Mouse (Mus musculus) activated CD4-positive, CD25-positive, alpha-beta regulatory T cell, adult 4 months (primary cell): ENCODE data around the gene Bcl2l13. TPM values are rescaled to one million over a fixed set of nuclear protein-coding genes. Genes with fewer than 3 reads are reported as not detected.
"Not testable (repeated sequence)": the region's sequence is repeated elsewhere in the genome, so short reads cannot be mapped to it uniquely, and the experiment has no call there.

ENCODE experiments used
- ATAC-seq: one replicate; pipeline ENCODE4 v1.8.0; 2017
- polyA plus RNA-seq, 2 experiments: library from polyadenylated mRNA; unstranded; fragments of 100-300 nt; shearing (Covaris generic); gene quantifications; one replicate each; pipeline ENCODE4 v1.2.1; 2017

Gene Bcl2l13
- polyA plus RNA-seq, result 1 to 10 TPM; 8.0 to 8.8 TPM

DNA sequence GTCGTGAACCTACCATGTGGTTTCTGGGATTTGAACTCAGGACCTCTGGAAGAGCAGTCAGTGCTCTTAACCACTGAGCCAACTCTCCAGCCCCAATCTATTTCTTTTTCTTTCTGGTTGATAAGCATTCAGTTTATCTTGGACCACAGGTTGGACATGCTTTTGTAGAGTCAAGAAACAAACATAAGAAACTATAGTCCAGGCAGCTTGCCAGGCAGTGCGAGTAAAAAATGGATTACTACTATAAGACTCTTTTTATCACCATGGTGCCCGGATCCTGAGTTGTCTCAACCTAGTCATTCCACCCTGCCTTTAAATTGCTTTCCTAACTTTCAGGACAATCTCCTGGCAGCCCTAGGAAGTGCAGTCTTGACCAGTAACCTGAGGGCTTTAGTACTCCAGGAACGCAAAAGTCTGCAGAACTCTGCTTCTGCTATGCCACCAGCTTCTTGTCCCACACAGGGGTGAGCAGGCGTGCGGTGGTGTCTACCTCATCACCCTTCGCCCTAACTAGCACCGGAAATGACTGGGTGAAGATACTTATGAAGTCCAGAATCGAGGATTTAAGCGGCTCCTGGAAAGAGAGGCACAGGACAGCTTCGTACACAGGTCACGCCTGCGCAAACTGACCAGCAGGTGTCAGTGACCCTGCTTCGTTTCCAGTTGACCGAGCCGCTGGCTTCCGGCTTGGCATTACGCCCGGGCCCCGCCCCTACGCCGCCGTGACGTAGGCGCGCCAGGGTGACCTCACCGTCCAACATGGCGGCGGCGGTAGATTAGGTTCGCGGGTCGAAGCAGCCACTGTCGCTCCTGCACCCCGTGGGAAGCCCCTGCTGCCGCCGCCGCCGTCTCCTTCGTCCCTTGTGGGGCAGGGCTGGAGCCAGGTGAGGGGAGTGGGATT is at the start of gene Bcl2l13:
Gene Bcl2l13 (plus strand): TSS at position 739 of the 901 bp plus-strand sequence.
- peak; percentile 89 for ATAC-seq

DNA sequence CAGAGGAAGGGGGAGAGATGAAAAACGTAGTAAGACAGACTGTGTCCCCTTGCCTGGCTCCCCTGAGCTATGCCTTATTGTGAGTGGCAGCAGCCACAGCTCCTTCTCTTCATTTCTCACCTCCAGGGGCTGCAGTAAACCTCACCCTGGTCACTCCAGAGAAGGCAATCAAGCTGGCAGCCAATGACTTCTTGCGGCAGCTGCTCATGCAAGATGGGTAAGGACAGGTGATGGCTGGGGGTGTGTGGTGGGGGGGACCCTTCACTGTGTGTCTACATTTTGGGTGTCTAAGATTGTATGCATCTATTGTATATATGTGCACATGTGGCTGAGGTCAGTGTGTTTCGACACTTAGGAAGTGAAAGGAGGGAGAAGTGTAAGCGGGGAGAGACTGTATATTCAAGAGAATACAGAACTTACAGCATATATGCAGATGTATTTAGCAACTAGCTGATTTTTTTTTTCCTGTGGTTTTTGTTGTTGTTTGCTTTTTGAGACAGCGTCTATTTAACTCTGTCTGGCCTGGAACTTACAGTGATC is 47.9 kb upstream of the Bcl2l13 start:
- ATAC-seq, result no peak

DNA sequence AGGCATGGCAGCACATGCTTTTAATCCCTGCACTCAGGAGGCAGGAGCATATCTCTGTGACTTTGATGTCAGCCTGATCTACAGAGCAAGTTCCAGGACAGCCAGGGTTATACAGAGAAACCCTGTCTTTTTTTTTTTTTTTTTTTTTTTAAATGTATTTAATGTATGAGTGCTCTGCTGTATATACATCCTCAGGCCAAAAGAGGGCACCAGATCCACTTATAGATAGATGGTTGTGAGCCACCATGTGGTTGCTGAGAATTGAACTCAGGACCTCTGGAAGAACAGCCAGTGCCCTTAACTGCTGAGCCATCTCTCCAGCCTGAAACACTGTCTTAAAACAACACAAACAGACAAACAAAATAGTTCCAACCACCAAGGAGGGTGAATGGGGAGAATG is 47.1 kb upstream of the Bcl2l13 start:
- peak; percentile 48 for ATAC-seq

DNA sequence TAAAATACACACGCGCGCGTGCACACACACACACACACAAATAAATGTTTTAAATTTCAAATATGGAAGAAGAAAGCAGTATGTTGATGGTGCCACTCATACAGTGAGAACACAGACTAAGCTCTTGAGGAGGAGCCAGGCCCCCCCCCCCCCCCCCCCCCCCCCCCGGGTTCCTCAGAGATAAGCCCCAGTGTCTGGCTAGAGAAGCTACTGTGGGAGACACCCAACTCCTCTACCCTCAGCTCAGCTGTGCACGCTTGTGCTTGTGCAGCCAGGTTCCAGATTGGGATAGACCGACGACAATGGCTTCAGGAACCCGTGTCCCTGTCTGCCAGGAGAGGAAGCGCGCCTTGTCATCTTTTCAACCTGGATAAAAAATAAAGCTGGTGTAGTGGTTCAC is 45.9 kb upstream of the Bcl2l13 start:
- no peak for ATAC-seq

DNA sequence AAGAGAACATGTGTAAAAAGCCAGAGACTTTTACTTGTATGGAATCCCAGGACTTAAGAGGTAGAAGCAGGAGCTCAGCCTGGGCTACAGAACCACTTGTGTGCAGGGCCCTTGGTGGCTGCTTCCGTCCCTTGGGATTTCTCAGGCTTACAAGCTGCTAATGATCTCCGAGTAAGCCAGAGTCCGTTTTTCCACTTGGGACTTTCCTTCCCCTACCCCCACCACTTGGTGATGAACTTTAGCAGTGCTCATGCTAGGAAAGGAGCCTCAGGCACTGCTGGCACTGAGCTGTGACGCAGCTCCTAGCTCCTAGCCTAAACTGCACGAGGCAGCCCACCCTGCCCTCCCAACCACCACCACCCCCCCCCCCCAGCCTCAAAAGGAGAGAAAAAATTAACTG is 45.3 kb upstream of the Bcl2l13 start:
- ATAC-seq, result no peak

DNA sequence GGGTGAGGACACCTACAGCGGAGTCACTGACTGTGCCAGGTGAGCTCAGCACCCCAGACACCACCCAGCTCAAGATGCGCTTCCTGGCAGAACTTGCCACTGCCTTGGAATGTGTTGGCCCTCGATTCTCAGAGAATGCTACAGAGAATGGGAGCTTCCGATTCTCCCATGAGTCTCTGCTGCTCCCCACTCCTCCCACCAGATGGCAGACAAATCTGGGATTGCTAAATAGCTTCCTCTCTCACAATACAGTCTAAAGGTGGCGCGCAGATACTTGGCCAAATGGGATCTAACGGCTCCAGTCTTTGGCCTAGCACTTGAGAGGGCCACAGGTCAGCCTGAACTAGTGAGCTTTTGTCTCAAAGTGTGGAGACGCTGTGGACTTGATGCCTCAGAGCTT is 43.1 kb upstream of the Bcl2l13 start:
- no peak for ATAC-seq

DNA sequence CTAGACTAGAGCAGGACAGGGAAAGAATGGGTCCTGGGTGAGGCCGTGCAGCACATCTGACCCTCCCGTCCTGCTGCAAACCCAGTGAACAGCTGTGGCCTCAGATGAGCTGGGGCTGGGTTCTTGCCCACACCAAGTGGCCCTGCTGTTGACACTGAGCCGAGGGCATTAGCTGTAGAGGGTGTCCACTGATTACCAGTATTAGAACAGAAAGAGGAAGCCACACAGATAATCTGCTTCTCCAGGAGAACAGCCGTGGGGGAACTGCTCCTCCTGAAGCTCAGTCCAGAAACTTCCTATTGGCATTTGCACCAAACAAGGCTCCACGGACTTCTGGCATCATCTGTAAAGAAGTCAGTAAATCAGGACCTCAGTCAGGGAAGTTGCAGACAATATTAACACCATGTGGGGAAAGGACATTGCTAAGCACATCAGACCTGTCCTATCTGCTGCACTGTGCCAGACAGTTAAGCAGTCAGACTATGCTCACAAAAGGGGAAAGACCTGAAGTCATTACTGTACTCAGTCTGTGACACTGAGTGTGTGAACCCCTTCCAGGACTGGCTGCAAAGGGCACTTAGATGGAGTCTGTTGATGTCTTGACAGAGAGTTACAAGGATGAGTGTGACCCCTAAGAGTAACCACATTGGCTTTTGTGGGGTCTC is 40.5 kb upstream of the Bcl2l13 start:
- ATAC-seq, result no peak

DNA sequence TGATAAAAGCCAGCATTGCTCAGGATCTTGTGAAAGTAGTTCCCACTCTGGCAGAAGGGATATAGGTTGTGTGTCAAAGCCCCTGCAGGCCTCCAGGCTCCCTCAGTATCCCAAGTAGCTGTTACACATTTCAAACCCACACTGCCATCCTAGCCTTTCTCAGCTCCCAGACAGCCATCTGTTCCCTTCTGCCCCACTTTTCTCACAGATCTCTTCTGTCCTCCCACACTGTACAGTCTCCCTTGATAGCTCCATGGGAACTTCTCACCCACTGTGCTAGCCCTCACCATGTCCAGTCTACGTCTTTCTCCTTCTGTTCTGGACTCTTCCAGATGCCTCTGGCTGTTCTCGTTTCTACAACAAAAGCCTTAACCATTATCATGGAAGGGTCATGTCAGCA is 39.9 kb upstream of the Bcl2l13 start:
- no peak for ATAC-seq

DNA sequence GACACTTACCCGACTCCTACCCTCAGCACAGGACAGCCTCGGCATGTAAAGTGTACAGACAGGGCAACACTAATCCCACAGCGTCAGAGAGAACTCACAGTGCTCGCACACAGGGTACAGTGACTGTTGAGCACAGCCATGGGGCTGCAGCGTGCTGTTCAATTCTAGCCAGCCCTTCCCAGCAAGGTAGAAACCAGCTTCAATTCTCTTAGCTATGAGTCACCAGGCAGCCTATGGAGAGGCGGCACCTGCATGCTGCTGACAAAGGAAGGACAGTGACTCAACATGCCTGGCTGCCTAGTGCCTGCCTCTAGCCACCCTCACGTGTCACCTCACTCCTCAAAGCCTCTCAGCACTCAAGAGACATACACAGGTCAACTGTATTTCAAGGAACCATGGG is 38.0 kb upstream of the Bcl2l13 start:
- ATAC-seq, result no peak

DNA sequence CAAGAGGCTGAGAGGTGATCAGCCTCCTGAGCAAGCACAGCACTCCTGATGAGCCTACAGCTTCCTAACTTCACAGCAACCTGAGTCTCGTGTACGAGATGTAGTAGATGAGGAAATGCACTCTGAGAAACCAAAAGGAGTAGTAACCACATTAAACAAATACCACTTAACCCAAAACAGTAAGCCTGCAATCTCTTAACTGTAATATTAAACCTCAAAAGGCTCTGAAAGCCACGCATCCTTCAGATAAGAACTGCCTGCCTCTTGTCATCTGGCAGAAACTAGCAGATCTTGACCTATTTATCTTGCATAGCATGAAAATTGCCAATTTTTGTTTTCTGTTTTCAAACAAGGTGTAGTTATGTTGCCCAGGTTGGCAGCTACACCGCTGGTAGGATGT is 37.1 kb upstream of the Bcl2l13 start:
- ATAC-seq, result no peak

DNA sequence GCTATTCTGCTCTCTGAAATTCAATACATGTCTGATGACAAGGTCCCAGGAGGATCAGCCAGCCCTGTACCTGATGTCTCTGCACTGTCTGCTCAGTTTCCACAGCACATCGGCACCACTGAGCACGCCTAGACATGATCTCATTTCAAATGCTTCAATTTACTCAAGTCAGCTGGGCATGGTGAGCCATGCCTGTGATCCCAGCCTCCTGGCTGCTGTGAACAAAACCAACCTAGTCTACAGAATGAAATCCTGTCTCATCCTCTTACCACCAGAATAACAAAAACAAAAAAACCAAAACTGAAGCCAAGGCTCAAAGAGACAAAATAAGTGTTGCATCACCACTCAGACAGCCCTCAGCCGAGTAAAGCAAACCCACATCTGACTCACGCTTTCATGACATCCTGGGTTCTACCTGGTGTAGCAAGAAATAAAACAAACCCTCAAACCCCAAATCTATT is 36.4 kb upstream of the Bcl2l13 start:
- no peak for ATAC-seq

DNA sequence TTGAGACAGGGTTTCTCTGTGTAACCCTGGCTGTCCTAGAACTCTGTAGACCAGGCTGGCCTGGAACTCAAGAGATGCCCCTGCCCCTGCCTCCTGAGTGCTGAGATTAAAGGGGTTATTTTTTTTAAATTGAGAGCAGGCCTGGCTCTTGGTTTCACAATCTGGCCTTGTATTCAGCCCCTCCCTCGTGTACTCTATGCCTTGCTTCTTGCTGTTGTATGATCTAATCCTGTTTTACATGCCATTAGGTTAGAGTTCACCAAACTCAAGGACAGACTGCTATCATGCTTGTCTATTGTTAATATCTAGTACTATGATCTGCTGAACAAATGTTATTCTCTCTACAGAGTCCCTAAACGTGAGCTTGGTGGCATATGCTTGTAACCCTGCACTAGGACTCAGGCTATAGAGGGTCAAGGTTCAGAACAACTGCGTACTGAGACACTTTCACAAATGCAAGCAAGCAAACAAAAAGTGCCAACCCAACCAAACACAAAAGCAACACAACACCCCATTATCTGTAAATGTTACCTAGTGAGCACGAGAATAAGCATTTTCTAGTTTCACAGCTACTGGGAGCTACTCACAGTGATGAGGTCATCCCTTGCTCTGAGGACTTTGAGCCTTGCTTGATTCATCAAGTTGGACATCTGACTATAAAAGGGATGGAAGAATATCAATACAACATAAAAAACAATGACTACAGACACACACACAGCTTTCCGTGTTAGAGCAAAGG is 28.8 kb upstream of the Bcl2l13 start:
- ATAC-seq, result no peak

DNA sequence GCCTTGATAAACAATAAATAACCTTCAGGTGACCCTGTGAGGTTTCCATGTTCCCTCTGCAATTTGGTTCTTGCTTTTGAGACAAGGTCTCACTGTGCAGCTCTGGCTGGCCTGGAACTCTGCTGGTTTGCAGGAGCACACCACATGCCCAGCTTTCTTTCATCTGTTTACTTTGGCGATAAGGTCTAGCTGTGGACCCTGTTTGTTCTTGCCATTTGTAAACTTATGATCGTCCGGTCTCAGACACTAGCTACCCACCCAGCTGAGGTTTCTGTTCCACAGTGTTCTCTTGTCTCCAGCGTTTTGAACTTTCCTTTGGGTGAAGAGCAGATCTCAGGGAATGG is 28.3 kb upstream of the Bcl2l13 start:
- no peak for ATAC-seq

DNA sequence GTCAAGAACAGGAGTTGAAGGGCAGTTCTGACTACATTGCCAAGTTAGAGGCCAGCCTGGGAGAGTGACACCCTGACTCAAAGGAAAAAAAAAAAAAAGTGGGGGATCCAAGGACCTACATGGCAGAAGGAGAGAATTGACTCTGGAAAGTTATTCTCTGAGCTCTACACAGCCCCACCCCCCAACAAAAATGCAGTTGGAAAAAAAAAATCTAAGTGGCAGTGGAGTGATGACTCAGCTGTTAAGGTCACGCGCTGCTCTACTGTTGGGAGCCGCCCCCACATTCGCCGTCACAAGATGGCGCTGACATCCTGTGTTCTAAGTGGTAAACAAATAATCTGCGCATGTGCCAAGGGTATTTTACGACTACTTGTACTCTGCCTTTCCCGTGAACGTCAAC is 24.0 kb upstream of the Bcl2l13 start:
- not testable (repeated sequence) for ATAC-seq

DNA sequence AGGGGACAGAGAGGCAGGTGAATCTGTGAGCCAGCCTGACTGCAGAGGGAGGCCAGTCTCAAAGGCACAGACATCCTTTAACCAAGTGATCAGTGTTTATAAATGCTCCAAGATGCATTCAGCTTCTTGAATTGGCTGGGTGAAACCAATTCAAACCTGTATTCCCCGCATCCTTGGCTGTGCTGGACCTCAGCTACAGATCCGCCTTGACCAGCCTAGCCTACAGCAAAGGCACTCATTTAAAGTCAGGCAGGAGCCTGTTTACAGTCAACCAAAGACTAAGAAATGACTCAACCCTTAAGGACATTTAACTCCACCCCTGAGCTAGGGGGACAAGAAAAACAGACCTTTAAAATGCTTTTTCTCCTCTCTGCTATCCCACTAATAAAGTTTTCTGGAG is 16.7 kb upstream of the Bcl2l13 start:
- ATAC-seq, result no peak

DNA sequence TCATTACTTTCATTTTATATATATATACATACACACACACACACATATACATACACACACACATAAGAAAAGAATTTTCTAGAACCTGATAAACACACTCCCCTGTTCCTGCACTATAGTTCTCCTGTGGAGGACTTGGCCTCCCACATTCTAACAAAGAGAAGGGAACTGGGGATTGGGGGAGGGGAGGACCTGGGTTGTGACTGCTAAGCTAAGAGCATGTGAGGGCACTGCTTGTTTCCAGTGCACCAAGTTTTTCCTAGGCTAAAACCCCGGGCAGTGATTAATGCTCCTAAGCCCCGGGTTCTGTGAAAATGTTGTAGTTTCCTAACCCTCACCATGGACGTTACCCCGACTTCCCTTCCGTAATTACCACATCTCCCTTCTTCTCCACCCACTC is 15.9 kb upstream of the Bcl2l13 start:
- no peak for ATAC-seq

DNA sequence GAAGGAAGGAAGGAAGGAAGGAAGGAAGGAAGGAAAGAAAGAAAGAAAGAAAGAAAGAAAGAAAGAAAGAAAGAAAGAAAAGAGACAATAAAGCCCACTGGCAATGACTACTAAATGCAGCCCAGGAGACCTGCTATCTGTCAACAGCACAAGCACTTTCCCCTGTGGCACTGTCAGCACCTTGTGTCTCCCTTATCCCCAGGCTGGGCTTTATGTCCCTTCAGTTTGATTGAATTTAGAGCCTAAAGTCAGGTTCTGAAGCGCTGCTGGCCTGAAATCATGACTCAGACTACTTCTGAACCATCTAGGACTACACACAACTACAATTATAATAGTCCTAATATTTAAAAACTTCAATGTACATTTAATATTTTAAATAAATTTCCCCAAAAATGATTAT is 15.1 kb upstream of the Bcl2l13 start:
- ATAC-seq, result no peak

DNA sequence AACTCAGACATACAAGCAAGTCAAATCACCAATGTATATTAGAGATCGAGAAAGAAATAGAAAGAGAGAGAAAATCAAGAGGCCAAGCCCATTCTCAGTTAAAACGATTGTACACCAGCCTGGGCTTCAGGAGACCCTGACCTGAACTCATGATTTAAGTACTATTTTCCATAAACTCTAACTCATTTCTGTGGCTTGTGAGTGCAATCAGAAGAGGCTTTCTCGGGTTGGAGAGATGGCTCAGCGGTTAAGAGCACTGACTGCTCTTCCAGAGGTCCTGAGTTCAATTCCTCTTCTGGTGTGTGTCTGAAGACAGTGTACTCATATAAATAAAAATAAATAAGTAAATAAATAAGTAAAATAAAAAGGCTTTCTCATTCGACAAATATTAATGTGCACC is 14.3 kb upstream of the Bcl2l13 start:
- no peak for ATAC-seq

DNA sequence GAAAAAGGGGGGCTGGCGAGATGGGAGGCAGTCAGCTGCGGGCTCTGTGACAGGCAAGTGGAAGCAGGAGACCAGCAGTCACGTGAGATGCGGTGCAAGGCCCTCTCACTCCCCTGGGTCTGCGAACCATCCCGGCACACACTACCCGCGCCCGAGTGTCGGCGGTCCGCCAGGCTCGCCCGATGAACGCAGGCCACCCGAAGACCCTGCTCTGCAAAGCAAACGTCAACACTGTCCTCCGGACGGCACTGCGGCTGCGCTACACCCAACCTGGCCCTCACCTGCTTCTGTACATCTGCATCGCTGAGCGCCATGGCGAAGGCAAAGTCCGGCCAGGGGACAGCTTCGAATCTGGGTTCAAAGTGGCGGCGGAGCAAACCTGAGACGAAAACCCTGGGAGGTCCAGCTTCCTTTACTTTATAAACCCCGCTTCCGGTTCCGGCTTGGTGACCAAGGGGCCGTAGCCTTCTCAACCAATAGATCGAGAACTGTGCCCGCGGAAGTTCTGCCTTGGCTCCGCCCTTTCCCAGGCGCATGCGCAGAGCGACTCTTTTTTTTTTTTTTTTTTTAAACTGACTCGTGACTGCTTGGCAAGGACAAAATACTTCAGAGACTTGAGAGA is 13.6 kb upstream of the Bcl2l13 start, which contains the start of gene Atp6v1e1:
Gene Atp6v1e1 (minus strand): TSS at position 487 of the 622 bp plus-strand sequence.
- peak; percentile 96 for ATAC-seq

DNA sequence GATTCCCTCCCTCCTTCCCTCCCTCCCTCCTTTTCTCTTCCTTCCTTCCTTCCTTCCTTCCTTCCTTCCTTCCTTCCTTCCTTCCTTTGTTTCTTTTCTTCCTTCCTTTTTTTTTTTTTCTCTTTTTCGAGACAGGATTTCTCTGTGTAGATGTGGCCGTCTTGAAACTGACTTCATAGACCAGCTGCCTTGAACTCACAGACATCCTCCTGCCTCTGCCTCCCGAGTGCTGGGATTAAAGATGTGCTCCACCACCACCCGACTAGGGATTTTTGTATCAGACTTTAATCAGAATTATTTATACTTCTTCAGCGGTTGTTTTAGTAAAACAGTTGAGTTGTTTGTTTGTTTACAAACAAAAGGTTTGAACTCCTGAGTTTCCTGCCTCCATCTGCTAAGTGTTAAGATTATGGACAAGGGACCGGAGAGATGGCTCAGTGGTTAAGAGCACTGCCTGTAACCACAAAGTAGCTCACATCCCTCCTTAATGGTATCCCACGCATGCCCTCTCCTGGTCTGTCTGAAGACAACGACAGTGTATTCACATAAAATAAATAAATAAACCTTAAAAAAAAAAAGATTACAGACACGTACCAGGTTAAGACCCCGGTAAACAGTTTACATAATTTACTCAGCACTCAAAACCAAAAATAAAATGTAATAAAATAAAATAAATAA is 12.9 kb upstream of the Bcl2l13 start:
- peak; percentile 4 for ATAC-seq

DNA sequence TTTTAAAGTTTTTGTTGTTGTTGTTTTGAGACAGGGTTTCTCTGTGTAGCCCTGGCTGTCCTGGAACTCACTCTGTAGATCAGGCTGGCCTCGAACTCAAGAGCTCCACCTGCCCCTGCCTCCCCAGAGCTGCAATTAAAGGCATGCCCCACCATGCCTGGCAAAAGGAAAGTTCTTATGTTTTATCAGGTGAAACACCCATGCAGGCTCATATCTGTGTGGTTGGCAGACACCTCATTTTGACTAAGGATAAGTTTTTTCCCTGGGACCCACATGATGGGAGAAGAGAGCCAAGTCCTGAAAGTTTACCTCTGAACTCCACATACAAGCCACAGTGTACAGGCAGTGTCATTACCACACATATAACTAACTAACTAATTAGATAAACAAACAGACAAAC is 6.0 kb upstream of the Bcl2l13 start:
- no peak for ATAC-seq
